In genomic region chr14:20844126-20844525, GRCm38 (mm10) we compare ENCODE assay signal across 21 mouse cellular contexts.
"Had no signal": no experiment of that assay in that cellular context is flagged by ENCODE, and none has a peak within 500 bp of the region (broad histone marks: within the 10 kb centered on the region; RNA-seq: fewer than 3 reads in every experiment).

No protein-coding gene starts in this region.

- H3K27ac ChIP-seq: layer of hippocampus, adult 2 months; limb, embryonic 10.5 days; limb, embryonic 13.5 days; liver, embryonic 12.5 days; liver, embryonic 15.5 days; lung, embryonic 15.5 days; neural tube, embryonic 12.5 days; neural tube, embryonic 15.5 days; stomach, postnatal 0 days had no signal

- H3K9ac ChIP-seq: limb, embryonic 13.5 days; liver, embryonic 12.5 days; liver, embryonic 15.5 days; lung, embryonic 15.5 days; neural tube, embryonic 12.5 days; neural tube, embryonic 15.5 days had no signal

- H3K36me3 ChIP-seq: limb, embryonic 10.5 days; limb, embryonic 13.5 days; liver, embryonic 12.5 days; liver, embryonic 15.5 days; lung, embryonic 15.5 days; neural tube, embryonic 12.5 days; neural tube, embryonic 15.5 days had no signal

- ATAC-seq: intestine, postnatal 0 days; liver, embryonic 12.5 days had no signal

- H3K27me3 ChIP-seq: limb, embryonic 13.5 days; lung, embryonic 15.5 days; neural tube, embryonic 12.5 days; neural tube, embryonic 15.5 days had no signal

- H3K4me1 ChIP-seq: lung, embryonic 15.5 days; neural tube, embryonic 12.5 days; neural tube, embryonic 15.5 days had no signal

- H3K4me2 ChIP-seq: limb, embryonic 13.5 days; liver, embryonic 12.5 days; liver, embryonic 15.5 days; lung, embryonic 15.5 days; midbrain, embryonic 11.5 days; neural tube, embryonic 12.5 days; neural tube, embryonic 15.5 days had no signal

- H3K4me3 ChIP-seq: layer of hippocampus, adult 2 months; limb, embryonic 10.5 days; limb, embryonic 13.5 days; liver, embryonic 12.5 days; liver, embryonic 15.5 days; lung, embryonic 15.5 days; neural tube, embryonic 12.5 days; neural tube, embryonic 15.5 days had no signal

- DNase-seq: layer of hippocampus, adult 9-11 months; liver; lung, adult 18-20 months; lung, postnatal 10 days; lung, postnatal 36 days; midbrain, embryonic 14.5 days; right cerebral cortex, adult 18-20 months; right cerebral cortex, postnatal 14 days; right cerebral cortex, postnatal 4 days; thymus, postnatal 25 days had no signal

- H3K9me3 ChIP-seq: limb, embryonic 10.5 days; limb, embryonic 13.5 days; liver, embryonic 12.5 days; liver, embryonic 15.5 days; lung, embryonic 15.5 days; neural tube, embryonic 12.5 days; neural tube, embryonic 15.5 days had no signal
